Mouse (Mus musculus) liver, postnatal 0 days (tissue): ENCODE results near the gene Tnfsf15.

ENCODE experiments used
- CTCF ChIP-seq: sonication (generic); IDR thresholded peaks from 2 replicates; pipeline ENCODE4 v1.5.1; 2016; ENCODE audit warnings: antibody characterized with exemption, low read depth
- EP300 ChIP-seq: IDR thresholded peaks from 2 replicates; pipeline ENCODE4 v1.6.1; 2016; ENCODE audit warnings: antibody characterized with exemption, low read depth, mild to moderate bottlenecking

DNA sequence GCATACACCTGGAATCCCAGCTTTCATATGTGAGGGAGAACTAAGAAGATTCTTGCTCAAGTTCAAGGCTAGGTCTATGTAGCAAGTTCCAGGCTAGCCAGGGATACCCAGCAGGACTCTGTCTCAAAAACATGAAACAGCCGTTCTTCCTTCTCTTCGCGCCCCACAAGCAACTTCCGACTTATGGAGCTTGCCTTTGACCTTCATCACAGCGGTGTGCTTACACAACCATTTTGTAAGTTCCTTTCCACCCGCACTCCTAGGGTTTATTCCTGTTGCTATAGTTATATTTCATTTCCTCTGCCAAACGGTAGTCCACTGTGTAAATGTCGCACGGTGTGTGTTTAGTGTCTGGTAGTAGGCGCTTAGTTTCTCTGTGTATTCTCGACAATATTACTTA lies 61.9 kb downstream of the Tnfsf15 start:
- TF ChIP-seq CTCF (no peak), EP300 (no peak)
